Mouse (Mus musculus) thymus, postnatal 4 days (tissue): Measurements from ENCODE around the gene Rilp.
A peak's percentile ranks its signal among the peaks of the same experiment; 100 is the strongest.
"Not testable (repeated sequence)": the region's sequence is repeated elsewhere in the genome, so short reads cannot be mapped to it uniquely, and the experiment has no call there.

Experiments
- DNase-seq: peaks from one replicate; pipeline ENCODE4 v3.0.0; 2021

Rilp gene

DNA sequence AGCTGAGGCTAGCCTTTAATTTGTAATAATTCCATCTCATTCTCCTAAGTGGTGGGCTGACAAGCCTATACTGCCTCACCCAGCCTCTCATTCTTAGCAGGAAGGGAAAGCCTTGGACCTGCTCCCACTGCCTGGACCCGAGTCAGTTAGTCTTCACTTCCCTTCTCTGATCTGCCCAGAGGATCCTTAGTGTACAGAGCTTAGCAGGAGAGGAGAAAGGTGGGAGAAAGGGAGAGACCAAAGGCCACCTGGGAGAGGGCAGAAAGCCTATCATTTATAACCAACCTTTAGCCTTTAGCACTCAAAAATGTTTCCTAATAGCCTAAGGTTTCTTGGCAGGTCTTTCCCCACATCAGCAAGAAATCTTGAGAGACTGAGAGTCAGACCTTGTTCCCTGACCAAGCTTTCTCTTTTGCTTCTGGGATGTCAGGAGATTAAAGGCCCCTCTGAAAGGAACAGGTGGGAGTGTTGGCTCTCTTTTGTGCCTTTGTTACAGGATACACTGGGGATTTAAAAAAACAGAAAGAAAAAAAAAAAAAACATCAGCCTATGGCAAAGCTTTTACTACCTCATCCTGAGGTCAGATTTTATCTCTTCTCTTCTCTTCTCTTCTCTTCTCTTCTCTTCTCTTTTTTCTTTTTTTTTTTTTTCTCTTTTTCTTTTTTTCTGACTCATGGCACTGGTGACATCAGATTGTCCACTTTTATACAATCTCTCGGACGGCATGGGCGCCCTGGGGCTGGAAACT, 24.6 kb downstream of the Rilp start:
- DNase-seq, result no peak

GRCm38 (mm10) chr11:75535106-75535795, 25.4 kb downstream of the Rilp start:
- no peak for DNase-seq

DNA sequence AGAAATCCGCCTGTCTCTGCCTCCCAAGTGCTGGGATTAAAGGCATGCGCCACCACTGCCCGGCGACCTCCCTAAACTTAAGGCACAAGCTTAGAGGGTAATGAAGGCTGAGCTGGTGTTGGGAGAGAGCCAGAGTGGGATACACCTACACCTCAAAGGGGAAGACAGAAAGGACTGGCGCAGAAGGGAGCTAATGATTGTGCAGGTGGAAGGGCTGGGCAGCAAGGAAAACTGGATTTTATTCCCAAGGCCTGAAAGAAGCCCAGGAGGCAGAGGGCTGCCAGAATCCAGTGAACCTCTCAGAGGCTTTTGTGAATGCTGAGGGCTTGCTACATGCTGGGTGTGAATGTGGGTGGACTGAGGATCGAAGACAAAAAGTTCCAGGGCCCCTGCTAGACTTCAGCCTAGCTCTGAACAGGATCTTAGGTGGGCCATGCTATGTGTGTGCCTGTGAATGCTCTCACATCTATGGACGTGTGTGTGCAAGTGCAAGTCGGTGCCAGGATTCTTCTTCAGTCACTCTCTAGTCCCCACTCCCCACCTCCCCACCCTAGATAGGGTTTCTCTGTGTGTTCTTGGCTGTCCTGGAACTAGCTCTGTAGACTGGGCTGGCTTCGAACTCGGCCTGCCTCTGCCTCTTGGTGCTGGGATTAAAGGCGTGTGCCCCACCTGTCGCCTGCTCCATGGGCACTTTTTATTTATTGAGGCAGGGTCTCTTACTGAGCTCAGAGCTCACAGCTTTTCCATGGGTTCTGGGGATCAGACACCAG, 26.5 kb downstream of the Rilp start:
- DNase-seq, result no peak

GRCm38 (mm10) chr11:75537025-75537414, 27.1 kb downstream of the Rilp start:
- DNase-seq, result peak; percentile 52

DNA sequence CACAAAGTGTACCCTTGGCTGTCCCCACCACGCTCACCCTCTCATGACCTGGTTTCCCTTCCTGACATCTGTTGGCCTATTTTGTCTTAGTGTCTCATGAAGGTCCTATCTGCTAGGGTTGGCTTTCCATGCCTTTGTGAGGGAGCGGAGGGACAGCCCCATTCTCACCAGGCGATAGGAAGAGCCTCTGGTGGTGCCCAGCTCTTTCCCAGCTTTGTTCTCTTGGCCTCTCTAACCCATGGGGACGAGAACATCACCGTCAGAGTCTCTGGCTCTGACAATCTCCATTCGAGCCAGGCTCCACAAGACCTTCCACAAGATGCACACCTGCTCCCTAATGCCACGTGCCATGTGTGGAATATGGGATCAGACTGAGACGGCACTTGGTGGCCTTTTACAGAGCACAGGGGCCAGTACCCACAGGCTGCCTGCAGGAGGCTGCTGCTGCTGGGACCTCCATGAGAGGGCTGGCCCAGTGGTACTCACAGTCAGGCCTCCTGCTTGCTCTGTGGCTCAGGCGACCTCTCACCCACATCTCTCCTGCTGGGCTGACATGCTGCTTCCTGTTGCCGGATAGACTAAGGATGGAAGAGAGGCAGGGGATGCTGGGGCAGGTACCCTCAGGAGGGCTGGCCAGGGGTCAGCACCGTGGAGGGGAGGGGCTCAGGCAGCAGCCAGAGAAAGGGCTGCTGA, 27.7 kb downstream of the Rilp start:
- DNase-seq, result peak; percentile 74

- DNase-seq, result peak; percentile 52
Measured at GRCm38 (mm10) chr11:75538184-75538969, 28.5 kb downstream of the Rilp start.

DNA sequence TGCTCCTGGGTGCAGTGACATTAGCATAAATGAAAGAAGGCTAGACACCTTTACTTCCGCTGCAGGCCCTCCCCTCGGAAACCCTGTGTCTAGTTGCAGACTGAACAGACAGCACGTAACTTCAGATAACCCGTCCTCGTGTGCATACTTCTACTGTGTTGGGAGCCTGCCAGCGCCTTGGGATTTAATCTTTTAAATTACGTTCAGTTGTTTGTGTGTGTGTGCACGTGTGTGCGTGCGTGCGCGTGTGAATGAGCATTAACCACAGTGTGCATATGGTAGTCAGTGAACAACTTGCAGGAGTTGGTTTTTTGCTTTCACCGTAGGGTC, 29.0 kb downstream of the Rilp start:
- peak; percentile 58 for DNase-seq

DNA sequence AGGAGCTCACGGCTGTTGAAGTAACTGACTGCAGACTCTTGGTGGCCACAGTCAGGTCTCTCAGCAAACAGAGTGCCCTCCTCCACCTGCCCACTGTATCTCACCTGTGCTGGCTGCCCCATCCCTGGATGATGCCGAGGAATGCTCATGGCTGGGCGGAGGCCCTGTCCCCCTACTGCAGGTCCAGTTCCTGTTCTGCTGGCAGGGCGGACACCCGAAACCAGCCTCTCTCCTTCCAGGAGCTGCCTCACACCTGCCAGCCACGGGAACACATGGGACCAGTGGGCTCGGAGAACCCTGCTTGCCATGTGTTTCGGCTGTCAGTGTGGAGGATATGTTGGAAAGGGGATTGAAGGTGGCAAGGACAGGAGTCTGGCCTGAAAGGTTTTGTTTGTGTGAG, 30.3 kb downstream of the Rilp start:
- no peak for DNase-seq

DNA sequence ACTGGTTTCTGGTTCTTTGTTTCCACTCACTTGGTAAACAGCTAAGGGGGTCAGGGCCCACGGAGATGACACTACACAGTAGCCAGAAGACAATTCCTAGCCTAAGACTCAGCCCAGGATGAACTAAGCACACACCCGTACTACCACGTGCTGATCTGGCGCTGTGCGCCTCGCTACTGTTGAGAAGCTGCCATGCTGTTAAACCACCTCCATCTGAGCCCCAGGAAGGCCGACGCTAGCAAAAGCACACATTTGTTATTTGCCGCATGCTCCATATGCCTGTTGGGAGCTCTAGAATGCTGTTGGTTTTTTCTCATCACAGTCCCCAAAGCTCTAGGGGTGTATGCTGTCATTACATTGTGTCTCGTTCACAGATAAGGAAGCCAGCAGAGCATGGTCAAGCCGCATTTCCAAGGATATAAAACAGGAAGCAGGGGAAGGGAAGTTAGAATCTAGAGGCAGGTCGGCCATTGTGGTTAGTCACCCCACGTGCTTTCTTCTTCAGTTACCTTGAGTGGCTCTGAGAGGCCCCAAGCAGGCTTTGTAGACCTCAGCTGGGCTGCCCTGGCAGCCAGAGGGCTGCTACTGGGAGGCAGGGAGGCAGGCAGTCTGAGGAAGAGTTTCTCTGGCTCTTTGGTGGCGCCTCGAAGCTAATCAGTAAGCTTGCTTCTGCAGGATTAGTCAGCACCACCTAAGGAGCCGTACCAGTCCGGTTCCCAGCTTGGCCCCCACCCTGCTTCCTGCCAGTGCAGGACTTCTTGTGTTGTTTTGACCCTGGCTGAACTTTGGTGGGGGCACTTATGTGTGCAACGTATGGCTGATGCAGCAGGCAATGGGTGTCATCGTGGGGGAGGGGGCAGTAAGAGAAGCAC, 31.1 kb downstream of the Rilp start:
- peak; percentile 65 for DNase-seq

- no peak for DNase-seq
Measured at GRCm38 (mm10) chr11:75544713-75545112, 34.8 kb downstream of the Rilp start.

GRCm38 (mm10) chr11:75546057-75546456, 36.2 kb downstream of the Rilp start:
- DNase-seq, result no peak

- DNase-seq, result no peak
Measured at GRCm38 (mm10) chr11:75549658-75550111, 39.8 kb downstream of the Rilp start.

DNA sequence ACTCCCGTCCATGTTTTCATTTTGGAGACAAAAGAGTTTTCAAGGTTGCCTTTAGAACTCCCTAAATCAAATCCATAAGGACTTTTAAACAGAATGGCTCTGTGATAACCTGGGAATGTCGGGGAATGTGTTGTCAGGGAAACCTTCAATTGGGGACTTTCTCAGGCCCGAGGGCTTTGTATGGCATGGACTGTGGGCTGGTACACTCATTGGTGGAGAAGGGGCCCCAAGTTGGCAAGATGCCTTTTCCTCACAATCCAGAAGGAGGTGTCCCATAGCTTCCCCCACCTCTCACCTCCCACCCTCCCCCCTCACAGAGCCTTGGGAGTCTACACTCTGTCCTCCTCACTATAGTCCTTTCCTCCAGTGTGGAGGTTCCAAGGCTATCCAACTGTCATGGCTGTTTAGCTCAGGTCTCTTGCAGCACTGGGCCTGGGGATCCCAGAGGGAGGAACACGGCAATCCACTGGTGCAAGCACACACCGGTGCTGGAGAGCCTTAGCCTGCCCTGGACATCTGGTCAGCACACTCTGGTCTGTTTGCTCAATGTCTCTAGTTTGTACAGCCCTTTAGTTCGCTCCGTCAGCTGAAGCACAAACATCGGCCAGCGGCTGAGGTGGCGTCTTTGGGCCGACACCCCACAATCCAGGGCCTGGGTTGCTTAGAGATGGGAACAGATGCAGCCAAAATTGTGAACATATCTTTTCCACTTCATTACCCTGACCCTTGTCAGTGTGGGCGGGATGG, 40.5 kb downstream of the Rilp start:
- DNase-seq, result no peak

- DNase-seq, result no peak
Measured at GRCm38 (mm10) chr11:75551321-75551720, 41.4 kb downstream of the Rilp start.

DNA sequence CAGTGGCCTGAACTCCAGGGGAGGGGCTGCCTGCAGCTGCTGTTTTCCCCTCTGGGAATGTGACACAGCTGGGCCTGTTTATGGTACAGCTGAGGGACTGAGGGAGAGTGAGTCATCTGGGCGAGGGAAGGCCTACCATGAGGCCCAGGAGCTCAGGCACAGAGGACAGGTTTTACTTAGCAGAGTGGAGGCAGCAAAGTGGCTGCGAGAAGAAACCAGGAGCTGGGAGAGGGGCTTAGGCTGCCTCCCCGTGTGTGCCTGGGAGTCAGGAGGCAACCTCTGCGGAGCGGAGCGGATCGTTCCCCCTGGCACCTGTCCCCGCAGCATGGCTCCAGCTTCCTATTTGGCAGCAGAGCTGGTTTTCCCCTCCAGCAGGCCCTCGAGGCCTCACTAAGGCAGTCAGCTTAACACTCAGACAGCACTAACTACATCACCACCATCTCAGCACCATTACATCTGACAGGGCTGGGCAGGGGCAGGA, 42.1 kb downstream of the Rilp start:
- DNase-seq, result no peak

GRCm38 (mm10) chr11:75552906-75553482, 43.1 kb downstream of the Rilp start:
- DNase-seq, result no peak

- DNase-seq, result not testable (repeated sequence)
Measured at GRCm38 (mm10) chr11:75556006-75556405, 46.1 kb downstream of the Rilp start.

- no peak for DNase-seq
Measured at GRCm38 (mm10) chr11:75557142-75557541, 47.2 kb downstream of the Rilp start.

DNA sequence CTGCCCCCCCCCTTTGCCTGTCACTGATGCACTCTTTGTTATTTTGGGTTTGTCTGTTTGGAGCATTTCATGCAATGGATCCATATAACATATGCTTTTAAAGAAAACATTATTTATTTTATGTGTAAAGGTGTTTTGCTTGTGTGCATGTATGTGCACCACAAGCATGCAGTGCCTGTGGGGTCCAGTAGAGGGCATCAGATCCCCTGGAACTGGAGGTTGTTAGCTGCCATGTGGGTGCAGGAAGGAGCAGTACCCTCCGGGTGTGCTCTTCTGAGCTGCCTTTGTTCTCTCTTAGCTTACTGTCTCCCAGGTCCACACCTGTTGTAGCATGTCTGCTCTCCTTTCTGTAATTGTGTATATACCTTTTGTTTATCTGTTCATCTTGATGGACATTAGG, 48.2 kb downstream of the Rilp start:
- DNase-seq, result peak; percentile 78
